Mouse (Mus musculus) gastrocnemius, postnatal 14 days (tissue): ENCODE data around the gene Anpep. TPM values are rescaled to one million over a fixed set of nuclear protein-coding genes. Genes with fewer than 3 reads are reported as not detected.
"Not testable (repeated sequence)": the region's sequence is repeated elsewhere in the genome, so short reads cannot be mapped to it uniquely, and the experiment has no call there.

ENCODE experiments used
- DNase-seq: peaks from one replicate; pipeline ENCODE4 v3.0.0; 2021; ENCODE audit warnings: mixed read lengths
- intact Hi-C: fragments of 180-260 bp; cut with DNase I; formaldehyde crosslinking; loops from one replicate; pipeline ENCODE4 v1.15.1; 2025; ENCODE audit warnings: low total_unique reads
- total RNA-seq, 2 experiments: library from RNA; stranded (reverse); gene quantifications; 2 replicates each; pipeline ENCODE4 v1.2.3; 2021

Gene Anpep
- total RNA-seq, 2 experiments from 2014 or later: 9.8 to 14.8 TPM

DNA sequence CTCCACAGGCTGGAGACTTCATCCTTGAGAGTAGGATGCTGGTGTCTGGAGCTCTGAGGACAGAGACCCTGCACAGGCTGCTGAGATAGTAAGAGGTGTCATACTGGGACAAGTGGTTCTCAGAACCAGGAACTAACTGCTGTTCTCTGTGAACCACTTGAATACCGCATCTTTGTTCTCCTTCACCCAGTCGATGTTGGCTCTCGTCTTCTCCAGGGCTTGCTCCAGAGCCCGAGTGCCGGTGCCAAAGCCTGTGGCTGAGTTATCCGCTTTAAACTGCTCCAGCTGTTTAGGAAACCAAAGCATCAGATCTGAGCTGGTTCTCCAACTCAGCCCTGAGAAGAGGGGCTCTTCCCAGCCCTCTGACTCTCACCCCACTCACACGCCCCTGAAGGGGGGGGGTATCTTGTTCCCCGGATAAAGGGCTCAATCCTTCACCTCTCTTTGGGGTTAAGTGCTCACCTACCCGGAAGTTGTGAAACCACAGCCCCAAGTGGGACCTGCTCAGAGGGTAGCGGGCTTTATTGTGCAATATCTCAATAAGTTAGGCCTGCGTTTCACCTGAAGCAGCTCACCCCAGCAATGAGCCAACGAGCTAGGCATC, 38.7 kb downstream of the Anpep start:
- no peak for DNase-seq
- intact Hi-C loops: no loop called here

GRCm38 (mm10) chr7:79819996-79820395, 40.9 kb downstream of the Anpep start:
- intact Hi-C loops: no loop called here
- DNase-seq: no peak

GRCm38 (mm10) chr7:79819515-79819914, 41.3 kb downstream of the Anpep start:
- DNase-seq: no peak
- intact Hi-C loops: no loop called here

DNA sequence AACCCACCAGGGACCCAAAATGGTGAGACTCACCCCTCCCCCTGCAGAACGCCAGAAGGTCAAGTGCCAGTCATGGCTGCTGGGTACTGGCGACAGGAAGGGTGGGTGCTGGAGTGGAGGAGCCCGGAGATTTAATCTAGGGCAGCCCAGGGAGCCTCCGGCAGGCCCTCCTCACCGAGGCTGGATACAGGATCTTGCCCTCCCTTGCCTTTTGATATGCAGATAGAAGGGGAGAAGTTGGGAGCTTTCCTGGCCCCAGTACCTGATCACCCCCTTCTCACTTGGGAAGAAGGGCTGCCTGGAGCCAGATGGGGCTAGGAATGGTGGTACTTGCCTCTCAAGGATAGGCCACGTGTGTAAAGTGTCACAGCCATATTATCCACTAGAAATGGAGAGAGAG, 42.5 kb downstream of the Anpep start:
- intact Hi-C loops: no loop called here

GRCm38 (mm10) chr7:79813409-79813808, 47.5 kb downstream of the Anpep start:
- no peak for DNase-seq
- intact Hi-C loops: no loop called here

More for the DNA sequence above, 42.5 kb downstream of the Anpep start:
- no peak for DNase-seq

GRCm38 (mm10) chr7:79810611-79811506, 50.0 kb downstream of the Anpep start, which contains the start of gene Mesp2:
Gene Mesp2 (plus strand): TSS chr7:79810727.
- DNase-seq: peak; percentile 70
- intact Hi-C loops: no loop called here

- no peak for DNase-seq
- intact Hi-C loops: no loop called here
Measured at GRCm38 (mm10) chr7:79808561-79808960, 52.3 kb downstream of the Anpep start.

DNA sequence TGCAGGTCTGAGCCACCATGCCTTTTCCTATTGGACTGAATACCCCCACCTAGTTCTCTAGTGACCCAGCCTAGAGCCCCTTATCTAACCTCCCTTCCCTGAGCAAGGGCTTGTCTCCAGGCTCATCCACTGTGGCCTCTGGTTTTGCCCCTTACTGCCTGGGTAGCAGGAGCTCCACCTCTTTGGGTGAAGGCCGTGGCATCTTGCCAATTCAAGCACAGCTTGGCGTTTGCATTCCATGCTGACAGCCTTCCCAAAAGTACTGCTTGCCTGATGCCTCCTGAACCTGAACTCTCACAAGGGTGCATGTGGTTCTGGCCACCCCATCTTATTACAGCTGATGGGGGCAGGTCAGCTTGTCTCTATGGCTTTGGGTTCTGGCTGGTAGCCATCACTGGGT, 57.0 kb downstream of the Anpep start:
- DNase-seq: no peak
- intact Hi-C loops: no loop called here

DNA sequence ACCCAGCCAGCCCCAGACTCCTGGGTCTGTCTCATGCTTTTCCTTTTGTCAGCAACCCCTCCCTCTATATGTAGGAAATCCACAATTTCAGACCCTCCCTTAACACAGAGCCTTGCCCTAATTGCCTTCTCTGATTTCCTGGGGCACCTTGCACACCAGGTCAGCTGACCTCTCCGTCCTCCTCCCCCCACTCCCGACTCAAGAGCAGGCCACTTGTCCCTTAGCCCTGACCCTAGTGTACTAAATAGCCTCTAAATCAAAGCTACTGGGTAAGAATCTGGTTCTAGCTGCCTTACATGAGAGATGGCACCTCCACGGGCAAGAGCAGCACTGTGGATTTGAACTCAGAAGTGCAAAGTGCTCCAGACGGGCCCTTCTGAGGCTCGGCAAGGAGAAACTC, 58.8 kb downstream of the Anpep start:
- no peak for DNase-seq
- intact Hi-C loops: no loop called here

GRCm38 (mm10) chr7:79801391-79801790, 59.5 kb downstream of the Anpep start:
- no peak for DNase-seq
- intact Hi-C loops: no loop called here

DNA sequence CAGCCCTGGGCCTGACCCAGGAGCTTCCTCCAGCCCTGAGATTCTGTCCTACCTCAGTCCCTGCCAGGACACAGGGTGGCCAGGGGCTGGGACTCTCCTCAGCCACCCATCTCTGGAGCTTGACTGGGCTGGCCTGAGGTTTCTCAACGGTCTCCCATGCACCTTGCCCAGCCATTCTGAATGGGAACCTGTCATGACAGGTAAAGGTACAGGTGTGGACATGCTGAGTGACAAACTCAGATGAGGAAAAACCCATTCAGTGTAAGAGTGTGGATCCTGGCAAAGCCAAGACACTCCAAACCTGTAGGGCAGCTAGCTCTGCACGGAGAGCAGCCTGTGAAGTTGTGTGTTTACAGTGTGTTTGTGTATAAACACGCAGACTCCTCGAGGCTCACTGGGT, 60.5 kb downstream of the Anpep start:
- no peak for DNase-seq
- intact Hi-C loops: no loop called here

GRCm38 (mm10) chr7:79799506-79799905, 61.4 kb downstream of the Anpep start:
- intact Hi-C loops: loop anchor here (2.0 kb wide), 1 partner anchor 115 kb away; no protein-coding TSS in a partner anchor

DNA sequence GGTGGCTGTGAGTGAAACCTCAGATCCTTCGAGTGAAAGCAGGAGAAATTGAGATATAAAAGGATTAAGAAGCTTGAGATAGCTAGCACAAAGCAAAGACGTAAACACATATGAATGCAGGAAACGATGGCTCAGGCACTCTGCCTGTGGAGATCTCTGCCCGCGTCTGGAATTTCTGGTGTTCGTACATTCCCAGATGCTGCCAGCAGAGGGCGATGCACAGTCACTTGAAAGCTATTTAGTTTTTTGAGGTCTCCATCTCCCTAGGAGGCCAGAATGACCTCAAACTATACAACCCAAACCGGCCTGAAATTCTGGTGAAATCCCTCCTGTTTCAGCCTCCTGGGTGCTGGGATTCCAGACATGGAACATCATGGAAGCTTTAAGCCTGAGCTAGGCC, 61.8 kb downstream of the Anpep start:
- DNase-seq: peak; percentile 71
- intact Hi-C loops: loop anchor here (2.0 kb wide), 1 partner anchor 116 kb away; no protein-coding TSS in a partner anchor

More at GRCm38 (mm10) chr7:79799506-79799905, 61.4 kb downstream of the Anpep start:
- no peak for DNase-seq

DNA sequence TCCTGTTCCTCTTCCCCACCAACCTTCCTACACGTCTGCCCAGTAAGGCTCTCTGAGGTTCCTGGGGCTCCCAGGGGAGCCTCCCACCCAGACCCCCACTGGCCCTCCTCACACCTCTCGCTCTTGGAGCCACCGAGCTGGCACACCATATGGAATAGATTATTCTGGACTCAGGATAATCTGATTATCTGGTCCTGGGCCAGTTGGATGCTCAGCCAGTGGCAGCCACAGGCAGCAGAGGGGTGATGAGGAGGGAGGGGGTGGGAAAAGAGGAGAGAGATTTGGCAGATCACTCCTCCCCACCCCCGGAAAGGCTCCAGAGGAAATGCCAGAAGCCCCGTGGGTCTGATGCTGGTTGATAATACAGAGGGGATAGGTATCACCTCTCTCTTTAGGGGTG, 62.3 kb downstream of the Anpep start:
- no peak for DNase-seq
- intact Hi-C loops: loop anchor here (2.0 kb wide), 1 partner anchor 116 kb away; no protein-coding TSS in a partner anchor

- DNase-seq: no peak
- intact Hi-C loops: no loop called here
Measured at GRCm38 (mm10) chr7:79793688-79794087, 67.2 kb downstream of the Anpep start, which contains the start of gene Mesp1. Gene Mesp1 (minus strand): TSS chr7:79793788.

DNA sequence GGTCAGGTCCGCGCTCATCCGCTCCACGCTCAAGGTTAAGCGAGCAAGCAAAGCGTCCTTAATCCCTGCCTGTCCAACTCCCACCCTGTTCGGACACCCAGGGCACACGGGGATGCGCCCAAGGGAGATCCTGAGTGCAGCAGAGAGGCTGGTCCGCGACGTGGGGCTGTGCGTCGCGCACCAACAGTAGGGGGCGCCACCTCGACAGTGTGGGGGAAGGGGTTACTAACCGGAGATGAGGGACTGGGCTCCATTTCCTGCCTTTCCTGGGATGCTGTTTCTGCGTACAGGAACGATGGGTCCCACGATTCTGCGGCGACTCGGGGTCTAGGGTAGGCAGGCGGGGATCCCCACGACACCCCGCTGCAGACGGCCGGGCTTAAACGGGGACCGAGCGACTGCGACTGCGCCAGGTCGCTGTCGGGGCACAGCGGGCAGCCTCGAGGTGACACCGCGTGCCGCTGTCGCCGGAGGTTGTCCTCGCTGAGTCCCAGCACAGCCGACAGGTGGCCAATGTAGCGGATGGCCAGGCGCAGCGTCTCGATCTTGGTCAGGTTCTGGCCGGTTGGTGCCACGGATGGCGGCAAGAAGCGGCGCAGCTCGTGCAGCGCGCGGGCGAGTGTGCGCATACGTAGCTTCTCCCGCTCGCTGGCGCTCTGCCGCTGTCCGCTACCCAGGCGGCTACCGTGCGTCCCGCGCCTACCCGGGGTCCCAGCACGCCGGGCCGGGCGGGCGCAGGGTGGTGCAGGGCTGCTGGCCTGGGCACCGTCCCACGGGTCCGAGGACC, 68.0 kb downstream of the Anpep start:
- intact Hi-C loops: no loop called here

DNA sequence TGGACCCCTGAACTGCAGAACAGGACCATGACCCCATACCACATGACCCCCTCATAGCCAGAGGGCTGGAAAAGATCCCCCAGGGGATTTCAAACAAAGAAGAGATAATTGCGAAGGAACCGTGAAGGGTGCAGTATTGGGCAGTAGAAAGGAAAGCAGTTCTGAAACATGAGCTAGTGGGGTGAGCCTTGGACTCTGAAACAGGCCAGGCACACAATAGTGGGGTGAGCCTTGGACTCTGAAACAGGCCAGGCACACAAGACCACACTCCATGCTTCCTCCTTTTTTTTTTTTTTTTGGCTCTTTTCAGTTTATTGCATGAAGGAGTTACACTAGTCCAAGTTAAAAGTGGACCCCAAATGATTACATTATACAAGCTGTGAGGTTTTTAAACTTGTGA, 71.0 kb downstream of the Anpep start:
- intact Hi-C loops, DNase-seq: not testable (repeated sequence)

More for the DNA sequence above, 68.0 kb downstream of the Anpep start:
- peak; percentile 32 for DNase-seq

GRCm38 (mm10) chr7:79786295-79786694, 74.6 kb downstream of the Anpep start:
- intact Hi-C loops: no loop called here
- peak; percentile 52 for DNase-seq

DNA sequence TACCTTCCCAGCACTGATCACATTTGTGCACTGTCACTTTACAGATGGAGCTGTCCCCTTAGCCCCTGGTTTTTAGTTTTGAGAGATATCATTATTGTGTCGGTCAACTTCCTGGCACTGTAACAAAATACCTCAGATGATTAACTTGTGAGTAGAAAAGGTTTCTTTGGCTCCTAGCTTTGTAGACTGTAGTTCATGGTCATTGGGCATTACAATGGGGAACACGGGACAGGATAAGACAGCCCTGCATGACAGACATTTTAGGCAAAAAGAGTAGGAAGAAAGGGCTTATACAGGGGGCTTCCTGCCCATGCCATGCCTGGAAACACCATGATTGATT, 78.4 kb downstream of the Anpep start:
- no peak for DNase-seq
- intact Hi-C loops: no loop called here
